Mouse (Mus musculus) cerebellum, adult 11 months (tissue): Measurements from ENCODE around the gene Zfp105.

ENCODE experiments used
- DNase-seq: peaks from one replicate; pipeline ENCODE4 v3.0.0; 2022

Zfp105 gene

DNA sequence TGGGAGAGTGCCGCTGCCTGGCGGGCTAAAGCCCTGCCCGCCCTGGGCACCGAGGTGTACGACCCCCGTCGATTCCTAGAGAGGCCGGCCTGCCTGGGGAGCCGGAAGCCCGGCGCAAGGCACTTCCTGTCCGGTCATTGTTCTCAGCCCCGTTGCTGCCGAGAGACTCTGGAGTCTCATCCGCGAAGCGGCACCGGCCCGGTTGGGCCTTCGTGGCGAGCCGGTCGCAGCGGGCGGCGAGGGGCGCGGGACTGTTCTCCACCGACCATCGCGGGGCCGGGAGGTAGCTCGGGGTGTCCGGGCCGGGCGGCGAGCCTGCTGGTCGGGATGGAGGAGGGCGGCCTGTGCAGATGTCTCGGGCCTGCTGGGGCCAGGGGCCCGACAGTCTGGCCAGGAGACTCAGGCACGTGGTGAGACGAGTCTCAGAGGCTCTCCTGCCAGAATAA lies at the start of gene Zfp105:
TSS of gene Zfp105 (plus strand) at position 137 of the 446 bp plus-strand sequence.
- peak; percentile 60 for DNase-seq

DNA sequence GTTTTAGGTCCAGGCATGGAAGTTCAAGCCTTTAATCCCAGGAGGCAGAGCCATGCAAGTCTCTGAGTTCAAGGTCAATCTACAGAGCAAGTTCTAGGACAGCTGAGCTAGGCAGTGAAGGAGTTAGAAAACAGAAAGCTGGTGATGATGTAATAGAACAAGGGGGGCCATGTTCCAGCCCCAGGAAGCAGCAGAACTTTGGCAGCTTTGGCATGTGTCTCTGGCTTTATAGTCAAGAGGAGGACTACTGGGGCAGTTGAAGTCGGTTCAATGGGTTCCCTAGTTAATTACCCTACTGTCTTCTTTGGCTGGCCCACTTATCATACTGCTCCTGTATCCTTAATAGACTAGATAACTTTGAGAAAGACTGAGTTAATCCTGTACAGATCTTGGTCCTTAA lies 48.2 kb upstream of the Zfp105 start:
- DNase-seq, result no peak

DNA sequence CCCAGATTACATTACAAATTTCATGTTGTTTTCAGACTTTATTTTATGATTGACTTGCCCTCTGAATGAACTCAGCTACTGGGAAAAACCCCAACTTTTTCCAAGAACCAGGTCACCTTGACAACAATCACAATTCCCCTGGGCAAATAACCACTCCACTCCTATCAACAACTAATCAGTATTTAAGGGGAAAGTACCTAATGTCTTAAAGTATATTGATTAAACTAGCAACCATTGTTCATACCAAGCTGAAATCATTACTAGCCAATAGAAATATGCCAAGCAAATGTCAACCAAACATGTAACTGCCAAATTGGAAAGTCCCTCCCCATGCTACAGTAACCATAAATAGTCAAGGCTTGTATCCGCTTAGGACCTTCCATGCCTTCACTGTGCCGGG lies 47.7 kb upstream of the Zfp105 start:
- DNase-seq, result no peak

DNA sequence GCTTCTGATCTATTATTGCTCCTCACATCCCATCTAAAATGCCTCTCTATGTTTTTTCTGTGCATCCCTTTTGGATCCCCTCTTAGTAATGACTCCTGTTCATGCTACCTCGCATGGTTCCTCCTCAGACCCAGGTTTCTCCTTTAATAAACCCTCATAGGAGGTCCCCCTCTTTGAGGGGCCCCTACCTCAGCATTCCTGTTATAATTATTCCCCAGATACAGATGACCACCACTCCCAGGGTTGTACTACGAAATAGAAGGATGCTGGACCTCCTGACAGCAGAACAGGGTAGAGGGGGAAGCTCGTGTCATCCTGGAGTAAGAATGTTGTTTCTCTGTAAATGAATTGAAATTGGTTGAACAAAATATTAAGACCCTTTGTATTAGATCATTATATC lies 37.5 kb upstream of the Zfp105 start, which contains the start of gene Zkscan7:
TSS of gene Zkscan7 (plus strand) at position 301 of the 400 bp plus-strand sequence.
- no peak for DNase-seq

DNA sequence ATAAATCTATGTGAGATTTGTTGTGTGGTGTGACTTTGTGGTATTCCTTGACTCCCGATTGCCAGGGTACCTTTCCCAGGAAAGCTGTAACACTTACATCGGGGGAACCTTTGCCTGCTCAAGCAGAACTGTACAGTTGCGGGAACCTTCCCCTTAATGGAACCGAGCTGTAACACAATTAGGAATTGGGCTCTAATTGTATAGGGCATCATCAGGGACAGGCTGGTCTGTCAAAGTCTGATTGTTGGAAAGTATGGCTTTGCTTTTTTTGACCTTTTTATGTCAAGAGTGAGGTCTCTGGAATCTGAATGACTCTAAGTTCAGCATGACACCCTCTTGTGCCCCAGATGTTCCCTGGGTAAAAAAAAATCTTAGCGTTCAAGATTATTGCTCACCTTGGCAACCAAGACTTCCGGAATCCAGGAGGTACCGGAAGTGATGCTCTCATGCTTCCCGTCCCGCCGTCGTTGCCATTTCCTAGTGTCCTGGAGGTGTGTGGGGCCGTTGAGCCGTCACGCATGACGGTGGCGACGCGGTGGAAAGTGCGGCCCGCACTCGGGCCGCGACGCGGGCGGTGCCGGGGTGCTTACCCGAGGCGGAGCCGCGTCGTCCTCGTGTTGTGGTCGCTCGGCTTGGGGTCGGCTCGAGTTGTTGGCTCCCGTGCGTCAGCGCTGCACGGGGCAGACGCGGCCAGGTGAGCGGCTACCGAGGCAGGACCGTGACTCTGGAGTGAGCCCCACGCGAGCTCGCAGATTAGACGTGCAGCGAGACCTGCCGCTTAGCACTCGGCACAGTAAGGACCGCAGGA lies 36.3 kb upstream of the Zfp105 start:
- peak; percentile 50 for DNase-seq

DNA sequence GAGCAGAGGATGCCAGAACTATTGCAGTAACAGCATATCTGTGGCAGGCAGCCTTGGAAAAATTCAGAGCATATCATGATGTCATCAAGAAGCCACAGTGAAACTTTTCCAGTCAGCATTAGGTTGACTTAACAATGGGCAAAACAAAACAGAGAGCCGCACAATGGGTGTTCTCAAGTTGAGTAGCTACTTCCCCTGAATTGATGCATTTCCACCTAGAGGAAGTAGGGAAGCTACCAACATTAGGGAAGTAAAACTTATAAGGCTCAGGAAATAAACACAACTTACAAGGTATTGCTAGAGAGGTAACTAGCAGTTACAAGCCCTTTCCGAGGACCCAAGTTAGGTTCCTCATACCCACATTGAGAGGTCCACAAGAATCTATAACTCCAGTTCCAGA lies 21.8 kb upstream of the Zfp105 start:
- DNase-seq, result no peak

DNA sequence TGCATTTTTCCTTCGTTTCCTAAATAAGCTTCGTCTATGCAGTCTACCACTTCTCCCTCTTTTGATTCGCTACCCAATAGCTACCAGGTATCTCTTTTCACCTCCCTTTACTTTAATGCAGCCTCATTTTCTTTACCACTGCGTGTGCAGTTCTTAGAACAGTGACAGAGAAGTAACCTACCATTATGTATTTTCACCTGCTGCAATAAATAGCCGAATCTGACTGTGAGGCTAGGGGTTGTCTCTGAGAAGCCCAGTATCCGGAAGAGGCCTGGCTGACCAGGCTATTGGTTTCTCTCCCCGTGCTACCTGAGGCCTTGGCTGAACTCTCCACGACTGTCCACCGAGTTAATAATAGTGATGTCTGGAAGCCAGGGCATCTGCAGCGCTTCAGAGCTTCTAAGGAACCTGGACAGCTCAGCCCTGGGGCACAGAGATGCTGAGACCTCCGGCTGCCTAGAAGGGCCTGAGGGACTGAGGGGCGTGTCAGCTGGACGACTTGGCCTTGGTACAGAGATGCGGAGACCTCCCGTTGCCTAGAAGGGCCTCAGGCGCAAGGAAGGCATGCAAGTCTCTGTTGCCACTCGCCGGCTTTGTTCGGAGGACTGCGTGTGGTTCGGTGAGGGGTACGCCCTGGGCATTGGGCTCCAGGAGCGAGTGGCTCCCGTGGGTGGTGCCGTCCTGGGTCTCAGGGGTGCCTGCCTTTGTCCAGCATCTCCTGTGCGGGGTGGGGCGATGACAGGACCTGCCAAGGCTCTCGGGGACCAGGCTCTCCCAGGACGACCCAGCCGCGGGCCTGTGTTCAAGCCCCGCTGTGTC lies 19.9 kb upstream of the Zfp105 start:
- peak; percentile 72 for DNase-seq

DNA sequence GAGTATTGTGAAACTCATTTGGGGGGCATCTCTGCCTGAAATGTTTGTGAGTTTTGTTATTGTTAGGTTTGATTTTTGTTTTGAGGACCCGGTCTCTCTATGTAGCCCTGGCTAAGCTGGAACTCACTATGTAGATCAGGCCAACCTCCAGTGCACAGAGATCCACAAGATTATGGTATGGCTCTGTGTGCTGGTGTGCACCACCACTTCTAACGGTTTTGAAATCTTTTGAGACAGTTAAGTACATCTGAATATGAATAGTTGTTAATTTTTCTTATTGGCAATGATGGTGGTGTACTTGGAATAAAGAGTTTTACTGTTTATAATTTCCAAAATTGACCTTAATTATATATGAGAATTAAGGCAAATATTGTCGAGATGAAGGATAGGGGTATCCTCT lies 436 bp upstream of the Zfp105 start:
- DNase-seq, result no peak

DNA sequence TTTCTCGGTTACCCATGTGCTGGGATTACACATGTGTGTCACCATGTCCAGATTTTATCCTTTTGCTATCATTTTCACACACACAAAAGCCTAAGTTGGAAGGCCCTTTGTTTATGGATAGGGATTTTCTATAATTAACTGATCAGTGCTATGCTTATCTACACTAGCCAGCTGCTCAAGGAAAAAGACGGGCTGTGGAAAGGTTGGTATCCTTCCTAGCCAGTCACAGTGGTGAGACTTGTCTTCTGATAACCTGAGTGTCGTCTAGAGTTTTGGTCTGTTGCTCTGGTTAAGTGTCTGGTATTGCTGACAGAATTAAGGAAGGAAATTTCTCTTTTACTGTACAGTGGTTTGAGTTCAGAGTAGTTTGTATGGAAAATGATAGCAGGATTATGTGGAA lies 6.0 kb downstream of the Zfp105 start:
- no peak for DNase-seq

DNA sequence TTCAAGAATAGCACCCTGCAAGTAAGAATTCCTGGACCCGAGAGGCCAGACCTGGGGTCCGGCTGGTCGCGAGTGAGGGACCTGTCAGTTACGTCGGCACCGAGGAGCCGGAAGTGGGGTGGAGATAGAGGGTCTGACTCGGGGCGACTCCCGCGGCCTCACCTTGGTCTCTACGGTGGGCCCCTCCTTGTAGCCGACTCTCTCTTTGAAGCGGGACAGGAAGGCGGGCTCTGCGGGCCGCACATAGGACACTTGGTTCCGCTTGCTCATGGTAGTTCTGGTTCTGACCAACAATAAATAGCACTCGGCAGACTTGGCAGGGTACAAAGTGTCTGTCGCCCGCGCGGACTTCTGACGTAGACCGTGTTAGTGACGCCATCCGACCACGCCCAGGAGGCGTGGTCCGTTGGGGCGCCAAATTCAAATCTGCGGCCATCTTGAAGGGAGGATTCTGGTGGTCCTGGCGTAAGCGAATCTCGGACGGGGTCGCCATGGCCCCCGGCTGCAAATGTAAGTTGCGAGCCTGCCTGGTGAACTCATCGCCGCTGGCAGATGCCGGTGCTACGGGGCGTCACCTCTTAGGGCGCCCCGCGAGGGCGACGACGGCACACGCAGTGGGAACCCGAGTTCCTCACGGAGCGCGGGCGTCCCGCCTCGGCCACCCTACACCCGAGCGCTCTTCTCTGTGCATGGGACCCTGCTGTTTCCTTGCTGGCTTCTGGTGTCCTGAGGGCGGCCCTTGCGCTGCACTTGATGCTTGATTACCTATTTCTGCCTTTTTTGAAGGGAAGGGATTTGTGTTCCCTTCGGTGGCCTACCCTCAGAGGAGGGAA lies 28.0 kb downstream of the Zfp105 start, which contains the start of the genes 1110059G10Rik and Kif15:
TSS of gene 1110059G10Rik (minus strand) at position 358 of the 833 bp plus-strand sequence.
TSS of gene Kif15 (plus strand) at position 404 of the 833 bp plus-strand sequence.
- DNase-seq, result peak; percentile 89
